Mouse (Mus musculus) brain, embryonic 14.5 days (tissue): Measurements from ENCODE around the gene Rhbdf2. TPM values are rescaled to one million over a fixed set of nuclear protein-coding genes. Genes with fewer than 3 reads are reported as not detected.

ENCODE experiments used
- DNase-seq: peaks from one replicate; pipeline ENCODE4 v3.0.0-alpha.2; 2011; ENCODE audit warnings: low read depth
- CTCF ChIP-seq: fragments of 200-500 bp; IDR thresholded peaks from 2 replicates; pipeline ENCODE4 v1.5.1; 2012; ENCODE audit warnings: inconsistent platforms, mild to moderate bottlenecking, moderate library complexity, borderline replicate concordance; ENCODE audit not compliant: insufficient read depth, insufficient read length; ENCODE audit errors: extremely low read depth
- POLR2A ChIP-seq: fragments of 200-500 bp; IDR thresholded peaks from 2 replicates; pipeline ENCODE4 v1.6.1; 2012; ENCODE audit warnings: mild to moderate bottlenecking, inconsistent platforms, borderline replicate concordance; ENCODE audit not compliant: poor library complexity, insufficient read depth, insufficient read length, severe bottlenecking; ENCODE audit errors: extremely low read depth
- polyA plus RNA-seq: library from polyadenylated mRNA; depleted of rRNA; stranded (reverse); fragments of >200 nt; gene quantifications from 2 replicates; pipeline ENCODE4 v1.2.3, GENCODE M21; 2012

Rhbdf2 gene
- polyA plus RNA-seq, 1 experiment, result 2.3 TPM

DNA sequence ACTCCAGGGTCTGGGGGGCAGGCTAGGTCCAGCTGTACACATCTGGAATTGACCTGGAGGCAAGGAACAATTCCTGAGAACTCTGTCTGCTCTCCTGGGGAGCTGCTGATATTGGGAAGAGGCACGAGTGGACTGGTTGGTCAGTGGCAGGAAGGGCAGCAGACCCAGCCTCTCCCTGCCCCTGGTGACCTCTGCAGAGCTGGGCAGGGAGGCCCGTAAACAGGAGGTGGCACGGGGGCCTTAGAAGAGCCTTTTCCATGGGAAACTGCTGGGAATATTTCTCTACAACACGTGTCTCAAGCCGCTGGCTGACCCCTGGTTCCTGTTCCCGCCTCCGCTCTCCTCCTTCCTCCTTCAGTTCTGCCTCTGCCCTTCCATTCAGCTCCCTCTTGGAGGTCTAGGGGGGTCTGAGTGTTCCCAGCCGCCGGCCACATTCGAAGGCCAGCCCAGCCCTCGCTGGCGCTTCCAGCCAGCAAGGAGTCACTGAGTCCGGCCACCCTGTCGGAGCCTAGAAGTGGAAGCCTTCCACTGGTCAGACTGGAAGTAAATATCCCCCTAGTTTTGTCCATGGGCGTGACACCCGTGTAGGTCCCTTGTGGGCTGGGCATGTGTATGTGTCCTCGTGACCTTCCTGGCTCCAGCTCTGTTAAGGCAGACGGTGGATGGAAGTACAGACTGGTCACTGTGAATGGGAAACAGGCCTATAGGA lies 21.5 kb upstream of the Rhbdf2 start:
- TF ChIP-seq CTCF (no peak), POLR2A (no peak)

DNA sequence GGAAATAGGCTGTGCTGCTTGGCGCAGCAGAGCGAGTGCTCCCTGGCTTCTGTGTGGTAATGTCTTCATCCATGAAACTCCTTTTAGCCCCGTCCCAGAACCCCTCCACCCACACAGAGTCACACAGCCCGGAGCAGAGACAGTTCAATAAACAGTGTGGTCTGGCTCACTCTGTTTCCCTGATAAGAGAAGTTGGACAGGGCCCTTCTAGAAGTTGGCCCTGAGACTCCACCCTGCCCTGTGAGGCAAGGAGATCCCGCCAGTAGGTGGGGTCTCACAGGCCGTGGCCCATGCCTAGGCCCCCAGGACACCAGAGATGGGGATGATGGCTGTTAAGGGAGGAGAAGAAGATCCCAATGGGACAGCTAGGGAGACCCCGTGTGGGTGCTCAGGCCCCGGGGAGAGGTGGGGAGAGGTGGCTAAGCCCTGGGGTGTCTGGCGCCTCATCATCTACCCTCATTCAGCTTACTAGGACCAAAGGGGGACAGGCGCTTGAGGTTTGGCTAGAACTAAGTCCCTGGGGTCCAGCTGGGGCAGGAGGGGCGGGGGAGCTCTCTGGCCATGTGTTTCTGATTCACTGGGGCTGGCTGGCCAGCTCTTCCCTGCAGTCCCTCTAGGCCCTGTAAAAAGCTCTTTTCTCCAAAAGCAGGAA lies 20.6 kb upstream of the Rhbdf2 start:
- no peak for DNase-seq

More for the DNA sequence above, 21.5 kb upstream of the Rhbdf2 start:
- DNase-seq, result no peak

DNA sequence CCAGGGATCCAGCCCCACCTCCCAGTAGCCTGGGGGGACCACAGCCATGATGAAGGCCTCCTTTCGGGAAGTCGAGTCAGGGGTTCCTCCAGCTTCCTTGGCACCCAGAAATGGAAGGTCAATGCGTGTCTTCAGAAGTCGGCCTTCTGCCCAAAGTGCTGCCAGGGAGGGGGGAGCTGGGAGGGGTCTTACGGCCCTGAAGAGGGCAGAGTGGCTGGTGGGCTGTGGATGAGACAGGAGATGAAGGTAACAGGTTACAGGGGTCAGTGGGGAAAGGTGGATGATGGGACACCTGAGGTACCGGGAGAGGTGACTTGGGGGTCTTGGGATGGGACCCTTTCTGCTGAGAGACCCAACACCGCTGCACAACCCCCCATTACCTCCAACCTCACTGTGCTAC lies 20.0 kb upstream of the Rhbdf2 start:
- TF ChIP-seq POLR2A (no peak), CTCF (no peak)
- no peak for DNase-seq

More for the DNA sequence above, 20.6 kb upstream of the Rhbdf2 start:
- no peak for TF ChIP-seq CTCF
- TF ChIP-seq POLR2A, result no peak

- no peak for DNase-seq
- TF ChIP-seq POLR2A (no peak), CTCF (no peak)
Measured at GRCm38 (mm10) chr11:116646136-116646535, 19.3 kb upstream of the Rhbdf2 start.

DNA sequence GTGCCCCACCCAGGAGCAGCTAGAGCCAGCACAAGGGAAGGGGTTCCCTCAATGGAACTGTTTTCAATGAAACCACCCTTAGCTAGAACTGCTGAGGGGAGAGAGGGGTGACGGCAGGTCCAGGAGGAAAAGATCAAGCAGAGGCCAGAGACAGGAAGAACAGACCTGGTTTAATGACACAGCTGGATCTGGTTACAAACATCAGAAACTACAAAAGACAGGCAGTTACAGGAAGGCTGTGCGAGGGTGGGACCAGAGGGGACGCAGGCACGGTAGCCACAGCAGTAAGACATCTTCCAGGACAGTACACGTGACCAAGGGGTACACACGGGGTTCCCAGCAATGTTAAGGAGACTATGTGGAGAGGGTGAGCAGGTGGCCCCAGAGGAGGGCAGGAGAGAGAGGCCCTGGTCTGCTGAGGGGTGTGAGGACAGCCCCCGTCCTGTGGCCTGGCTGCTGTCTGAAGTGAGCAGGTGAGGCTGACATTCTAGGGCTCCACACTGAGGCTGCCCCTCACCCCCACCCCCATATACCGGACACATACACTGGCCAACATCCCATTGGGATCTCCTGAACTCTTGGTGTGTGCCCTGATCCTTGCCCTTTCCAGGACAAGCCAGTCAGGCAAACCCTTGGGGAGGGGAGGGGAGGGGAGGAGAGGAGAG lies 18.8 kb upstream of the Rhbdf2 start:
- DNase-seq, result no peak
- TF ChIP-seq CTCF, result no peak
- no peak for TF ChIP-seq POLR2A

DNA sequence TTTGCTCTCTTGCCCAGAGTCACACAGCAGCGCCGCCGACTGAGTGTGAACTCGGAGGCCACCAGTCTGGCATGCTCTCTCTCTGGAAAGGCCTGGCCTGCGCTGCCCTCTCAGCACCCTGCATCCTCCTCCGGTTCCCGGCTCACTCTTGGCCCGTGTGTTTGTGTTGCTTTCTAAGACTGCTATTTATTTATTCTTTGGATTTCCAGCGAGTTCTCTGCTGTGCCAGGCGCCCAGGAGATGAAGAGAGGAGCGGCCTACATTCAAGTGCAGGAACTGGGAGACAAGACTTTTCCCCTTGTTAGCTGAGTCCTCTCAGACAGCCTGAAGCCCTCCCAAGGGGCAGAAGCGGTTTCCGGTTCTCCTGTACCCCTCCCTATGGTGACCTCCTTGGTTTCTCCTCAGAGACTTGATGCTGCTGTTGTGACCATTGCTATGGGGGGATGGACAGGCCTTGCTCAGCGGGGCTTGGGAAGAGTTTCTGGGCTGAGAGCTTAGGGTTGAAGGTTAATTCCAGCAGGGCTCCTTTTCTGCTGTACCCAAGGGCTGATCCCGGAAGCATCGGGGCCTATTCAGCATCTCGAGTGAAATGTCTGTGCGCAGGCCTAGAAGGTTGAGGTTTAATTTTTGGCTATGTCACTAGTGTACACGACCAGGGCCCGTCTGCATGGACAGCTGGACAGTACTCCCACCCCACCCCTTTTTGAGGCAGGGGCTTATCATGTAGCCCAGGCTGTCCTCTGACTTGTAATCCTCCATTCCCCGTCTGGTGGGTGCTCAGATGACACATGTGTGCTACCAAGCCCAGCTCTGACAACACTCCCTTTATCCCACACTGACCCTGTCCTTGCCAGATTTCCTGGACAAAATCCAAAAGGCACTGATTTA lies 17.6 kb upstream of the Rhbdf2 start:
- DNase-seq, result no peak
- TF ChIP-seq CTCF, result no peak
- no peak for TF ChIP-seq POLR2A

DNA sequence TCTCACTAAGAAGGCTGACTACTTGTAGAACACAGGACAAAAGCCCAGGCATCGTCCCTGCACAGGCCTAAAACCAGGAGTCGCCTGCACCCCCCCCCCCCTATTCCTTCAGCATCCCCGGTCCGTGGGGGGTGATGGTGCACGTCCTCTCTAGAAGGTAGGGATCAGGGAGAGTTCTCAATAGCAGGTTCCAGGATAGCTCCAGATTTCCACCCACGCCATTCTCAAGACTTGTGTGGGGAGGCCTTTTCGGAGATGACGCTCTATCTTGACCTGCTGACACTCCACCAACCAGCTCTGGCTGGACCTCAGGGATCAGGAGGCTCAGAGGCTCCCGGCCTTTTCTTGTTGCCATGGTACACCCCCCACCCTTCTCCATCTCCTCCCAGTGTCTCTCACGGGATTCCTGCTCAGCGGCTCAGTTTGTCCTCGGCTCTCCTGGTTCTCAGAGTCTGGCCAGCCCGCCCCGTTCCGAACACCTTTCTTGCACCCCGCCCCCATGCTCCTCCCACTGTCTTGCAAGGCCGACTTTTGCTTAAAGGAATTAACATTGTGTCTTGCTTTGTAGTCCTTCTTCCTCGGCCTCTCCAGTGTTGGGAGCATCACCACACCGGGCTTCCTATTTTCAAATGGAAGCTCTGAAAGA lies 16.9 kb upstream of the Rhbdf2 start:
- DNase-seq, result no peak
- TF ChIP-seq POLR2A (no peak), CTCF (no peak)

- TF ChIP-seq POLR2A (peak; percentile 13; the same call in 1 of the 2 replicates), CTCF (peak; percentile 98)
- peak; percentile 95 for DNase-seq
Measured at GRCm38 (mm10) chr11:116642681-116643578, 16.1 kb upstream of the Rhbdf2 start.

- no peak for TF ChIP-seq CTCF
- no peak for TF ChIP-seq POLR2A
- DNase-seq, result no peak
Measured at GRCm38 (mm10) chr11:116641731-116642130, 14.9 kb upstream of the Rhbdf2 start.
